Mouse (Mus musculus) midbrain, embryonic 13.5 days (tissue): Measurements from ENCODE around the gene Slc35e3. TPM values are rescaled to one million over a fixed set of nuclear protein-coding genes. Genes with fewer than 3 reads are reported as not detected.

Experiments used
- polyA plus RNA-seq: library from polyadenylated mRNA; unstranded; fragments of >200 nt; fragmentation: Nextera tagmentation; extraction: Ambion mirVana; gene quantifications from 2 replicates; pipeline ENCODE4 v1.2.1, GENCODE M21; 2015

Slc35e3 gene
- polyA plus RNA-seq, 1 experiment from 2014 or later = 33.1 TPM

Other genes starting within 250 kb of the Slc35e3 start
- gene Cpm, start 116.9 kb downstream of the Slc35e3 start, polyA plus RNA-seq = 3.3 and 5.7 TPM in 2 replicates
- gene Mdm2, start 35.6 kb downstream of the Slc35e3 start, polyA plus RNA-seq = 65.5 and 67.5 TPM in 2 replicates
- gene Nup107, start 46.3 kb upstream of the Slc35e3 start, polyA plus RNA-seq = 44.9 and 45.1 TPM in 2 replicates
- 140 and 146 TPM in 2 replicates for gene Rap1b, start 99.7 kb upstream of the Slc35e3 start, polyA plus RNA-seq